Mouse (Mus musculus): ENCODE measurements at regions not wholly inside any gene's neighbourhood (a gene's known extent, or its start where the extent isn't known, plus 50 kb on each side); places are given as distances from the start of the nearest gene placed in this dataset.

DNA sequence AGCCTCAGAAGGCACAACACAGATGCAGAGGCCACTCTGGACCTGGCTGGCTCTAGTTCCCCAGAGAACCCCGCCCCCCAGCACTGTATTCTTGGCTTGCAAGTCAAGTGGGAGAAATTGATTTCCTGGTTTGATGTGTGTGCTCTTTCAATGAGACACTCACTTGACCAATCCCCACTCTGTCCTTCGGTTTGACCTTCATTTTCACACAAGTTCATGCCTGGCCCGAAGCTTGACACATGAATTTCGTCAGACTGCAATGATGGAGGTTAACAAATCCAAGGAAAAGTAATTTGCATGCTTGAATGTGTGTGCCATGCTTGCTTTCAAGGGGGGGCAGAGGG, 333.4 kb upstream of the Mki67 start:
- TF ChIP-seq MAX (IDR thresholded peaks at IDR 0.05) (no peak), MYOG (IDR thresholded peaks at IDR 0.05; ENCODE audit: control insufficient read depth, extremely low read depth, insufficient read length) (no peak), USF1 (IDR thresholded peaks at IDR 0.05; ENCODE audit: low read depth) (no peak), CTCF (IDR thresholded peaks at IDR 0.05; ENCODE audit: control insufficient read depth, insufficient read depth, insufficient read length) (no peak)
